Mouse (Mus musculus): ENCODE data around the gene Cela1. TPM values are rescaled to one million over a fixed set of nuclear protein-coding genes. Genes with fewer than 3 reads are reported as not detected.

Gene Cela1
- polyA plus RNA-seq (2012; rRNA removed; ENCODE audit: low replicate concordance), result 21.9 and 86.1 TPM in 2 replicates

DNA sequence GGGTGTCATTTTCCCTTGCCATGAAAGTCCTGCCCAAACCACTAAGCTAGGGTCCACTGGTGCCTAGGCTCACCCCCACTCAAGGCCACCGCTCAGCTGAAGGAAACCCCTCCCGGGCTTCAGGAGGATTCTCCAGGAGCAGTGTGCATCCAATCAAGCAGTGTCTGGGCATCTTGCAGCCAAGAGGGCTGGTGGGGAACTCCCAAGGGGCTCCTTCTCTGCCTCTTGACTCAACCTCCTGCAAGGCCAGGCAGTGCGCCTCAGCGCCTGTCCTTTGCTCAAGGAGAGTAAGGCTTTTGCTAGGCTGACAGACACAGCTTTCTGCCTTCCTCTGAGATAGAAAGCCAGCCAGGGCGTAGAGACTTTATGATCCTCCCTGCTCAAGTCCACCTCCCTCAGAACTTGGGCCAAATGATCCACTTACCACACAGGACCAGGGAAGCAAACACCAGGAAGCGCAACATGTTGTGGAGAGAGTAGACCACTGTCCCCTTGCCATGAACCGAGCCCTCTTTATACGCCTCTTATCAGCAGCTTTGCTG, at the start of gene Cela1:
TSS of gene Cela1 (minus strand) at position 492 of the 542 bp plus-strand sequence.

DNA sequence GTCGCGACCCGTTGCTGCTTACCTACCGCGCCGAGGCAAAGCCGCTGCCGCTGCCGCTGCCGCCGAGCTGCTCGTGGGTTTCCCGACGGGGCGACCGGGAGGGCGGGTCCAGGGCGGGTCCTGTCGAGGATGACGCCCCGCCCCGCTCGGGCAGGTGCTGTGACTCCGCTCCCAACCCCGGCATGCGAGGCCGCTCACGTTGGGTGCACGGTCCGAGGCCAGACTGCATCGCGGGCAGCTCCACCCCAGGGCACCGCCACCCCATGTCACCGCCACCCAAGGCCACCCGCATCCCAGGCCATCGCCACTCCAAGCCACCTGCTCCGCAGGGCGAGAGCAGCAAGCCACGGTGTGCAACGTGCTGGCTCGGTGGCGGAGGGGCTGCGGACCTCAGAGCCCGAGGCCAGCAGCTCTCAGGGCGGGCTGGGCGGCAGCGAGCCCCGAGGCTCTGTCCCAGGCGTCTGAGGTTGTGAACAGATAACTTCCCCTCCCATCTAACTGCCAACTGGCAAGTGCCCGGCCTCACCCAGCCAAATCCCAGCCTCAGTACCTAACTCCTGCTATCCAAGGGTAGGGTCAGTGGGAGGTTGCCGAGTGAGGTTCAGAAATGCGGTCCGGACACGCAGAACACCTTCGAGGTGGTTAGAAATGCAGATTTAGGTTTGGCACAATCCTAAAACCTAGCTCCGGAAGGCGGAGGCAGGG, 41.7 kb upstream of the Cela1 start, which contains the start of gene Galnt6:
TSS of gene Galnt6 (minus strand) at position 96 of the 705 bp plus-strand sequence.

DNA sequence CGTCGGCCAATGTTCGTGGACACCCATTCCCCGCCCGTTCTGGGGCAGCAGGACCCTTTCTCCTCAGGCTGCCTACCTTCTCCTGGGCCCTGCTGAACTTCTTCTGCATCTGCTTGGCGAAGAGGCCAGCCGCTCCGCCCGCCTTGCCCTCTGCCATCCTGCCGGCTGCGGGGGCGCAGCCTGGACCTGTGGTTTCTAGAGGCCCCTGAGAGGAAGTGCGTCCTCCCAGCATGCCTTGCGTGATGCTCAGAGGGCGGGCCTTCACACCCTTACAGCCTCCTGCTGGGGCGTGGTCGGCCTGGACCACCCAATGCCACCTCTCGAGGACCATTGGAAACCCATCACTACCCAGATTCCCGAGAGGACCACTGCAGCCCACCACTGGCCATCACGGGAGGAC, 18.4 kb downstream of the Cela1 start, which contains the start of gene Bin2:
TSS of gene Bin2 (minus strand) at position 217 of the 400 bp plus-strand sequence.

DNA sequence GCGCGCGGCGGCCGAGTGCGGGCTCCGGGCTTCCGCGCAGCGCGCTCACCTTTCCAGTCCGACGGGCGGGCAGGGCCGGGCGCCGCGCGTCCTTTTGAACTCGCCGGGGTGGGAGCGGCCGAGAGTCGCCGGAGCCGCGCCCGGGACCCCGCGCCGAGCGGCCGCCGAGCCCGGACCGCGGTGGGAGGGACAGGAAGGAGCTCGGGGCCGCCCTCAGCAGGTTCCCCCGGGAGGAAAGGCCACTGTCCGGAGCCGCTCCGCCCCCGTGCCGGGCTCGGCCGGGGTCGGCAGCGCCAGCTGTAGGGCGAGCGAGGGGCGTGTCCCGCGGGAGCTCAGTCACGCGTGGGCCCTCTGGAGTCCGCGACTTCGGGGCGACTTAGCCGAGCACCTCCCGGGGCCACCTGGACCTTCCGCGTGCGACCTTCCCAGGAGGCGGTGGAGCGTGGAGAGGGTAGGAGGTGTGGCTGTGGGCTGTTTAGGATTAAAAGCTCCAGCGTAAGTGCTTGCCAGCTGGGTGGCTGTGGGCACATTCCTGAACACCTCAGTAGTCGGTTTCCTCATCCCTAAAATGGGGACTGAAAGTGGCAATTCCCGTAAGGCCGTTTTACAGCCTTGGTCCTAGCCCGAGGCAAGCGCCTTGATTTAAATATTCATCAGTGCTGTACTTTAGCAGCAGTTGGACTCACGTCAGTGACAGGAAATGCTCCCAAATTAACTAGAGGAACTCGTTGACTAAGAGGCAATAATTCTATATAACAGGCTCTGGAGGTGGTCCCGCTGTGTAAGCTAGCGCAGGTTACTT, 50.8 kb downstream of the Cela1 start, which contains the start of gene Smagp:
TSS of gene Smagp (minus strand) at position 241 of the 802 bp plus-strand sequence.

Other genes with a start within 250 kb of the Cela1 start
- 92.1 and 133 TPM in 2 replicates for gene Letmd1, start 218.9 kb downstream of the Cela1 start, polyA plus RNA-seq (2012; rRNA removed; ENCODE audit: low replicate concordance)
- gene Csrnp2, start 192.4 kb downstream of the Cela1 start, polyA plus RNA-seq (2012; rRNA removed; ENCODE audit: low replicate concordance), result 3.7 and 6.8 TPM in 2 replicates
- gene Tfcp2, start 135.9 kb downstream of the Cela1 start, polyA plus RNA-seq (2012; rRNA removed; ENCODE audit: low replicate concordance), result 9.0 and 18.5 TPM in 2 replicates
- 25.9 and 36.4 TPM in 2 replicates for gene Pou6f1, start 87.9 kb downstream of the Cela1 start, polyA plus RNA-seq (2012; rRNA removed; ENCODE audit: low replicate concordance)
- 511 and 671 TPM in 2 replicates for gene Dazap2, start 72.6 kb downstream of the Cela1 start, polyA plus RNA-seq (2012; rRNA removed; ENCODE audit: low replicate concordance)
- gene Smagp, start 51.0 kb downstream of the Cela1 start, polyA plus RNA-seq (2012; rRNA removed; ENCODE audit: low replicate concordance), result 43.6 and 51.9 TPM in 2 replicates
- gene Bin2, start 18.4 kb downstream of the Cela1 start, polyA plus RNA-seq (2012; rRNA removed; ENCODE audit: low replicate concordance), result 2.9 and 6.6 TPM in 2 replicates
- gene Galnt6, start 41.5 kb upstream of the Cela1 start, polyA plus RNA-seq (2012; rRNA removed; ENCODE audit: low replicate concordance), result 0.52 and 1.5 TPM in 2 replicates
- 1.8 and 4.7 TPM in 2 replicates for gene Slc4a8, start 73.8 kb upstream of the Cela1 start, polyA plus RNA-seq (2012; rRNA removed; ENCODE audit: low replicate concordance)
- gene Scn8a, start 181.9 kb upstream of the Cela1 start, polyA plus RNA-seq (2012; rRNA removed; ENCODE audit: low replicate concordance), result 0.32 and 0.80 TPM in 2 replicates

All from subcutaneous adipose tissue, adult 2 months (tissue).